Comparison of ENCODE assay signal across 8 mouse cellular contexts in genomic region chr4:141246089-141246997, GRCm38 (mm10). TPM values are rescaled to one million over a fixed set of nuclear protein-coding genes. Genes with fewer than 3 reads are reported as not detected.
A peak's percentile ranks its signal among the peaks of the same experiment; 100 is the strongest.
DNase-seq lines count a peak whose midpoint lies in the region; ATAC-seq and TF ChIP-seq lines count a peak whose summit lies in the region.

No protein-coding gene starts in this region.

- no peak for TF ChIP-seq POLR2A in brain, embryonic 14.5 days (IDR thresholded peaks at IDR 0.05; ENCODE audit: borderline replicate concordance, extremely low read depth, insufficient read depth, insufficient read length, poor library complexity, severe bottlenecking)

- H3K4me1 ChIP-seq in kidney, postnatal 0 days (replicated peaks; ENCODE audit: insufficient read depth, low read length), result peaks cover 41% of the 10 kb centered on the region; the same call in 1 of the 2 replicates
- H3K4me1 ChIP-seq in heart, embryonic 16.5 days (ENCODE audit: control insufficient read depth, insufficient read depth, low read length), result peaks cover 34% of the 10 kb centered on the region
- peaks cover 36% of the 10 kb centered on the region for H3K4me1 ChIP-seq in midbrain, embryonic 14.5 days (ENCODE audit: control insufficient read depth, insufficient read depth, low read length)

- peak overlapping the region; percentile 0; the same call in 1 of the 2 replicates for H3K4me2 ChIP-seq in kidney, postnatal 0 days (ENCODE audit: low read length)
- H3K4me2 ChIP-seq in heart, embryonic 16.5 days (ENCODE audit: low read depth, low read length), result peak overlapping the region; percentile 80
- peak overlapping the region; percentile 54 for H3K4me2 ChIP-seq in midbrain, embryonic 14.5 days (ENCODE audit: low read length)

- no peaks in the 10 kb centered on the region for H3K36me3 ChIP-seq in kidney, postnatal 0 days (ENCODE audit: insufficient read depth, low read length)
- no peaks in the 10 kb centered on the region for H3K36me3 ChIP-seq in heart, embryonic 16.5 days (ENCODE audit: control insufficient read depth, insufficient read depth)
- no peaks in the 10 kb centered on the region for H3K36me3 ChIP-seq in midbrain, embryonic 14.5 days (ENCODE audit: control insufficient read depth, insufficient read depth, low read length)

- no peak overlapping the region for H3K27ac ChIP-seq in kidney, postnatal 0 days
- no peak overlapping the region for H3K27ac ChIP-seq in heart, embryonic 16.5 days (ENCODE audit: low read length)
- H3K27ac ChIP-seq in midbrain, embryonic 14.5 days (replicated peaks; ENCODE audit: low read depth, low read length), result no peak overlapping the region

- no peak for TF ChIP-seq CTCF in kidney, postnatal 0 days (IDR thresholded peaks at IDR 0.05; ENCODE audit: low read depth)
- no peak for TF ChIP-seq CTCF in brain, embryonic 14.5 days (IDR thresholded peaks at IDR 0.05; ENCODE audit: borderline replicate concordance, extremely low read depth, insufficient read depth, insufficient read length)

- no peak for DNase-seq in kidney, postnatal 0 days (ENCODE audit: low spot score)
- no peak for DNase-seq in kidney, postnatal 4 days
- DNase-seq in brain, embryonic 14.5 days (ENCODE audit: low read depth), result peak; percentile 42
- DNase-seq in midbrain, embryonic 14.5 days, result peak; percentile 42
- DNase-seq in ovary, adult 18-20 months (ENCODE audit: low spot score), result no peak
- DNase-seq in urinary bladder, postnatal 36 days (ENCODE audit: low spot score in 2 of 2), result no peak
- no peak for DNase-seq in thymus, postnatal 4 days

- H3K4me3 ChIP-seq in kidney, postnatal 0 days (replicated peaks; ENCODE audit: low read depth, low read length), result no peak overlapping the region
- peak overlapping the region; percentile 57 for H3K4me3 ChIP-seq in heart, embryonic 16.5 days (ENCODE audit: low read length)
- H3K4me3 ChIP-seq in midbrain, embryonic 14.5 days (replicated peaks; ENCODE audit: low read depth, low read length), result no peak overlapping the region

- 30% methylated on average over 24 of the region's 24 CpGs for WGBS in kidney, postnatal 0 days
- WGBS in heart, embryonic 16.5 days, result 18% methylated on average over 24 of the region's 24 CpGs
- WGBS in midbrain, embryonic 14.5 days, result 19% methylated on average over 24 of the region's 24 CpGs

- no peak for ATAC-seq in kidney, postnatal 0 days (replicated peaks; ENCODE audit: low FRiP score, low read depth)
- no peak for ATAC-seq in heart, embryonic 16.5 days (replicated peaks; ENCODE audit: extremely low read depth, insufficient read depth, low FRiP score)
- no peak for ATAC-seq in midbrain, embryonic 14.5 days (ENCODE audit: low FRiP score, low TSS enrichment)

- H3K9ac ChIP-seq in kidney, postnatal 0 days (ENCODE audit: low read depth, low read length), result no peak overlapping the region
- H3K9ac ChIP-seq in heart, embryonic 16.5 days (ENCODE audit: low read length), result peak overlapping the region; percentile 29; the same call in 1 of the 2 replicates
- no peak overlapping the region for H3K9ac ChIP-seq in midbrain, embryonic 14.5 days (replicated peaks; ENCODE audit: low read length)

- peaks cover 11% of the 10 kb centered on the region for H3K27me3 ChIP-seq in kidney, postnatal 0 days (ENCODE audit: insufficient read depth, low read length)
- peaks cover 80% of the 10 kb centered on the region for H3K27me3 ChIP-seq in heart, embryonic 16.5 days (ENCODE audit: control insufficient read depth, insufficient read depth, low read length)
- H3K27me3 ChIP-seq in midbrain, embryonic 14.5 days (ENCODE audit: control insufficient read depth, insufficient read depth, low read length), result peaks cover 57% of the 10 kb centered on the region

- no peaks in the 10 kb centered on the region for H3K9me3 ChIP-seq in kidney, postnatal 0 days (replicated peaks; ENCODE audit: low read length)
- H3K9me3 ChIP-seq in heart, embryonic 16.5 days (replicated peaks; ENCODE audit: control insufficient read depth, low read length), result no peaks in the 10 kb centered on the region
- H3K9me3 ChIP-seq in midbrain, embryonic 14.5 days (ENCODE audit: control insufficient read depth, low read length), result no peaks in the 10 kb centered on the region

RNA-seq across cellular contexts. Expression of gene Arhgef19, which starts 7.0 kb away (rescaled TPM):
- polyA plus RNA-seq in kidney, postnatal 0 days (2015; fragmentation: Nextera tagmentation; extraction: Ambion mirVana), result 5.2 and 5.7 TPM in 2 replicates
- 1.5 and 2.6 TPM in 2 replicates for polyA plus RNA-seq in brain, embryonic 14.5 days (2012; rRNA removed)
- polyA plus RNA-seq in heart, embryonic 16.5 days (2015; fragmentation: Nextera tagmentation; extraction: Ambion mirVana), result 2.3 and 4.0 TPM in 2 replicates
- 0.84 and 0.89 TPM in 2 replicates for polyA plus RNA-seq in midbrain, embryonic 14.5 days (2014; fragmentation: Nextera tagmentation; extraction: Ambion mirVana)

RNA-seq across cellular contexts. Expression of gene Rsg1, which starts 32.6 kb away (rescaled TPM):
- polyA plus RNA-seq in kidney, postnatal 0 days (2015; fragmentation: Nextera tagmentation; extraction: Ambion mirVana), result 2.7 and 3.1 TPM in 2 replicates
- 5.2 and 5.5 TPM in 2 replicates for polyA plus RNA-seq in brain, embryonic 14.5 days (2012; rRNA removed)
- 2.4 and 3.6 TPM in 2 replicates for polyA plus RNA-seq in heart, embryonic 16.5 days (2015; fragmentation: Nextera tagmentation; extraction: Ambion mirVana)
- polyA plus RNA-seq in midbrain, embryonic 14.5 days (2014; fragmentation: Nextera tagmentation; extraction: Ambion mirVana), result 5.7 and 7.8 TPM in 2 replicates

RNA-seq across cellular contexts. Expression of gene Epha2, which starts 54.7 kb away (rescaled TPM):
- 5.6 and 5.8 TPM in 2 replicates for polyA plus RNA-seq in kidney, postnatal 0 days (2015; fragmentation: Nextera tagmentation; extraction: Ambion mirVana)
- 4.1 and 6.4 TPM in 2 replicates for polyA plus RNA-seq in brain, embryonic 14.5 days (2012; rRNA removed)
- 3.1 and 3.9 TPM in 2 replicates for polyA plus RNA-seq in heart, embryonic 16.5 days (2015; fragmentation: Nextera tagmentation; extraction: Ambion mirVana)
- 1.2 and 1.7 TPM in 2 replicates for polyA plus RNA-seq in midbrain, embryonic 14.5 days (2014; fragmentation: Nextera tagmentation; extraction: Ambion mirVana)

Comparison
In these comparisons a context has a peak if more than half of its experiments do, and no peak if none do; other contexts are left out.
1. DNase-seq: peak in brain, embryonic 14.5 days (single experiment) and midbrain, embryonic 14.5 days (single experiment); none in kidney, postnatal 0 days (single experiment), kidney, postnatal 4 days (0 of 2), ovary, adult 18-20 months (single experiment), urinary bladder, postnatal 36 days (0 of 2) and thymus, postnatal 4 days (single experiment).
2. H3K4me2 ChIP-seq: peak in every context shown above with its lines; median percentile 80 in heart, embryonic 16.5 days; 54 in midbrain, embryonic 14.5 days; 0 in kidney, postnatal 0 days.